Mouse (Mus musculus) cerebellum, adult (tissue): ENCODE measurements around the gene Vmn1r15.

ENCODE experiments used
- ATAC-seq: cut with Nextera tagmentation; 2 replicates; pipeline ENCODE4 v1.9.2; 2017; ENCODE audit warnings: mild to moderate bottlenecking, moderate library complexity, mixed read lengths; ENCODE audit not compliant: insufficient number of reproducible peaks, low FRiP score, low TSS enrichment

Vmn1r15 gene

GRCm38 (mm10) chr6:57257652-57258051, at the start of gene Vmn1r15:
TSS of gene Vmn1r15 (plus strand) at chr6:57257952.
- no peak for ATAC-seq

DNA sequence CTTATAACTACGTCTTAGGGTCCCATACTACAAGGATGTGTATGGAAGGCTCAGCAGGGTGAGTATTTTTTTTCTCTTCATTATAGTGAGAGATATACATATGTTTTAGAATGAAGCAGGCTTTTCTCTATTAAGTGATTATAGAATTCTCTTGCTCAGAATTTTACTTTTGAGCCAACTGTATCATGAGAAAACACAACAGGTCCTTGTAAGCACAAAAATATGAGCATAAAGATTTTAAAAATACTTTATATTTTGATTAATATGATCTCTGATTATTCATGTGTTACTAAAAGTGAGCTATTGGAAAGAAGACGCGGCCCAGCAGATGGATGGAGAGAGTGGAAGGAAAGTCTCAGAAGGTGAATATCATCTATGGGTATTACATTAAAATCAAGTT, 26.4 kb upstream of the Vmn1r15 start, which contains the start of gene Vmn1r14:
Gene Vmn1r14, plus strand, starts transcription at position 301 of the 400 bp plus-strand sequence.
- ATAC-seq = no peak

DNA sequence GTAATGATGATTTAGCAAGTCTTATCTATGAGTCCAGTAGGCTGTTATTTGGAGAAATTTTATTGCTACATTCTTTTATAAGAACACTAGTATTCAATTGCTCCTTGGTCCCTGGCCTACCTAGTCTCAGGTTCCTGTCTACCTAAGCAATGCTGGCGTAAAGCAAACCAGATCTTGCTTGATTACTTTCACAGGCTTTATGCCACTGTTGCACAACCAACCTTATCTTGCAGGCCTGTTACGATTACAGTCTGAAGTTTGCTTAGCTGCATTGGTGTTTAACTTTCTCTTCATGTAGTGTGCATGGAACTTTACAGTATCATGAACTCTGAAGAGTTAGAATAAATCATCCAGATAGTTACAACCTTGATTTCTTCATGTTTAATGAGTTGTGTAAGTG, 3.2 kb downstream of the Vmn1r15 start:
- ATAC-seq = no peak

DNA sequence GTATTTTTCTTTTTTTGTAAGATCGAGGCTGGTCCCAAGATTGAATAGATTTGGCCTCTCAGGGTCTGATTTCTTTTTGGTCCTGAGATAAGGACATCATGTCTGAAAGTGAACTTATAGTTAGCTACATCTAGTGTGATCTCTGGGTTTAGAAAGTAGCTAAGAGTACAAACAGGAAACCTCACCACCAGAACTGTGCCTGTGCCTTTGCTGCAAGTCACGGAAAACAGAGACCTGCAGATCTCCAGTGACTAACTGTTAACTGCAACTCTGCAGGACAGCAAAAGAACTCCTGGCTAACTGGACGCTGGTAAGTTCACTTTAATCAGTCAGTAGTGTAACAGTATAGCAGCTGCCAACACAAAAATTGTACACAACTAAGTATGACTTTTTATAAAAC, 14.1 kb downstream of the Vmn1r15 start:
- no peak for ATAC-seq

- ATAC-seq = no peak
Observed at GRCm38 (mm10) chr6:57272517-57272916, 14.8 kb downstream of the Vmn1r15 start.

DNA sequence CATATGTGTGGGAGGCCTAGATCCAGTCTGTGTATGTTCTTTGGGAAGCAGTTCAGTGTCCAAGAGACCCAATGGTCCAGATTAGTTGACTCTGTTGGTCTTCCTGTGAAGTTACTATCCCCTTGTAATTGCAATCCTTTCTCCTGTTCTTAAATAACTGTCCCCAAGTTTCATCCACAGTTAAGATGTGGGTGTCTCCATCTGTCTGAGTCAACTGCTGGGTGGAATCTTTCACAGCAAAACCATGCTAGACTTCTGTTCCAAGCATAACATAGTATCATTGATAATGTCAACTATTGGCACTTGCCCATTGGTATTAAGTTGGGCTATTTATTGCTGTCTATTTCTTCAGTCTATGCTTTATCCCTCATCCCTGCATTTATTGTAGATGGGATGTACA, 21.2 kb downstream of the Vmn1r15 start:
- no peak for ATAC-seq
